Mouse (Mus musculus): ENCODE results near the gene Cdc26. TPM values are rescaled to one million over a fixed set of nuclear protein-coding genes. Genes with fewer than 3 reads are reported as not detected.

Cdc26 gene
- polyA plus RNA-seq, 1 experiment from 2014 or later = 128 TPM

- H3K36me3 ChIP-seq (ENCODE audit: control insufficient read depth, insufficient read depth, low read length) = no peaks in the 10 kb centered on the region
- 81% methylated on average over 9 of the region's 9 CpGs for WGBS
- no peak overlapping the region for H3K4me3 ChIP-seq (replicated peaks; ENCODE audit: low read length)
- H3K27ac ChIP-seq (ENCODE audit: low read length) = no peak overlapping the region
- H3K4me1 ChIP-seq (ENCODE audit: control insufficient read depth, insufficient read depth, low read length) = 0 out of 2 replicates have a peak, but pooled peaks cover 2% of the 10 kb centered on the region
- H3K9ac ChIP-seq (ENCODE audit: low read length) = no peak overlapping the region
- no peak for ATAC-seq (ENCODE audit: insufficient read depth, low FRiP score)
- no peaks in the 10 kb centered on the region for H3K9me3 ChIP-seq (replicated peaks; ENCODE audit: control insufficient read depth, low read length)
- H3K27me3 ChIP-seq (ENCODE audit: control insufficient read depth, insufficient read depth, low read length) = no peaks in the 10 kb centered on the region
- no peak overlapping the region for H3K4me2 ChIP-seq (ENCODE audit: low read depth, low read length)
Measured at GRCm38 (mm10) chr4:62372818-62373520, 35.5 kb downstream of the Cdc26 start.

GRCm38 (mm10) chr4:62372410-62372809, 36.0 kb downstream of the Cdc26 start:
- Histone ChIP-seq H3K9ac (ENCODE audit: low read length) (no peak overlapping the region), H3K4me2 (ENCODE audit: low read depth, low read length) (no peak overlapping the region), H3K9me3 (replicated peaks; ENCODE audit: control insufficient read depth, low read length) (no peaks in the 10 kb centered on the region), H3K4me1 (ENCODE audit: control insufficient read depth, insufficient read depth, low read length) (0 out of 2 replicates have a peak, but pooled peaks cover 2% of the 10 kb centered on the region), H3K27ac (ENCODE audit: low read length) (no peak overlapping the region), H3K27me3 (ENCODE audit: control insufficient read depth, insufficient read depth, low read length) (no peaks in the 10 kb centered on the region), H3K4me3 (replicated peaks; ENCODE audit: low read length) (no peak overlapping the region), H3K36me3 (ENCODE audit: control insufficient read depth, insufficient read depth, low read length) (no peaks in the 10 kb centered on the region)
- no peak for ATAC-seq (ENCODE audit: insufficient read depth, low FRiP score)
- 24% methylated on average over 1 of the region's 1 CpGs for WGBS

- WGBS = 58% methylated on average over 3 of the region's 3 CpGs
- Histone ChIP-seq H3K9ac (ENCODE audit: low read length) (no peak overlapping the region), H3K4me2 (ENCODE audit: low read depth, low read length) (no peak overlapping the region), H3K4me1 (ENCODE audit: control insufficient read depth, insufficient read depth, low read length) (0 out of 2 replicates have a peak, but pooled peaks cover 2% of the 10 kb centered on the region), H3K4me3 (replicated peaks; ENCODE audit: low read length) (no peak overlapping the region), H3K9me3 (replicated peaks; ENCODE audit: control insufficient read depth, low read length) (no peaks in the 10 kb centered on the region), H3K36me3 (ENCODE audit: control insufficient read depth, insufficient read depth, low read length) (no peaks in the 10 kb centered on the region), H3K27ac (ENCODE audit: low read length) (no peak overlapping the region), H3K27me3 (ENCODE audit: control insufficient read depth, insufficient read depth, low read length) (no peaks in the 10 kb centered on the region)
- ATAC-seq (ENCODE audit: insufficient read depth, low FRiP score) = no peak
Measured at GRCm38 (mm10) chr4:62369091-62369490, 39.4 kb downstream of the Cdc26 start.

GRCm38 (mm10) chr4:62367586-62367985, 40.9 kb downstream of the Cdc26 start:
- Histone ChIP-seq H3K9me3 (replicated peaks; ENCODE audit: control insufficient read depth, low read length) (no peaks in the 10 kb centered on the region), H3K4me1 (ENCODE audit: control insufficient read depth, insufficient read depth, low read length) (0 out of 2 replicates have a peak, but pooled peaks cover 2% of the 10 kb centered on the region), H3K4me2 (ENCODE audit: low read depth, low read length) (no peak overlapping the region), H3K36me3 (ENCODE audit: control insufficient read depth, insufficient read depth, low read length) (no peaks in the 10 kb centered on the region), H3K4me3 (replicated peaks; ENCODE audit: low read length) (no peak overlapping the region), H3K27me3 (ENCODE audit: control insufficient read depth, insufficient read depth, low read length) (no peaks in the 10 kb centered on the region), H3K27ac (ENCODE audit: low read length) (no peak overlapping the region), H3K9ac (ENCODE audit: low read length) (no peak overlapping the region)
- ATAC-seq (ENCODE audit: insufficient read depth, low FRiP score) = no peak
- 77% methylated on average over 6 of the region's 6 CpGs for WGBS

- no peak overlapping the region for H3K4me2 ChIP-seq (ENCODE audit: low read depth, low read length)
- H3K9ac ChIP-seq (ENCODE audit: low read length) = no peak overlapping the region
- H3K9me3 ChIP-seq (replicated peaks; ENCODE audit: control insufficient read depth, low read length) = no peaks in the 10 kb centered on the region
- H3K27ac ChIP-seq (ENCODE audit: low read length) = no peak overlapping the region
- H3K4me3 ChIP-seq (replicated peaks; ENCODE audit: low read length) = no peak overlapping the region
- no peaks in the 10 kb centered on the region for H3K36me3 ChIP-seq (ENCODE audit: control insufficient read depth, insufficient read depth, low read length)
- H3K4me1 ChIP-seq (ENCODE audit: control insufficient read depth, insufficient read depth, low read length) = peaks cover 6% of the 10 kb centered on the region
- no peak for ATAC-seq (ENCODE audit: insufficient read depth, low FRiP score)
- WGBS = 68% methylated on average over 4 of the region's 4 CpGs
- H3K27me3 ChIP-seq (ENCODE audit: control insufficient read depth, insufficient read depth, low read length) = no peaks in the 10 kb centered on the region
Measured at GRCm38 (mm10) chr4:62366291-62366690, 42.2 kb downstream of the Cdc26 start.

GRCm38 (mm10) chr4:62364299-62364698, 44.1 kb downstream of the Cdc26 start:
- no peak overlapping the region for H3K9ac ChIP-seq (ENCODE audit: low read length)
- whole genome bisulfite sequencing = 66% methylated on average over 8 of the region's 8 CpGs
- H3K27me3 ChIP-seq (ENCODE audit: control insufficient read depth, insufficient read depth, low read length) = no peaks in the 10 kb centered on the region
- H3K36me3 ChIP-seq (ENCODE audit: control insufficient read depth, insufficient read depth, low read length) = no peaks in the 10 kb centered on the region
- peaks cover 10% of the 10 kb centered on the region for H3K4me1 ChIP-seq (ENCODE audit: control insufficient read depth, insufficient read depth, low read length)
- no peak for ATAC-seq (ENCODE audit: insufficient read depth, low FRiP score)
- no peak overlapping the region for H3K4me2 ChIP-seq (ENCODE audit: low read depth, low read length)
- H3K4me3 ChIP-seq (replicated peaks; ENCODE audit: low read length) = no peak overlapping the region
- H3K27ac ChIP-seq (ENCODE audit: low read length) = no peak overlapping the region
- H3K9me3 ChIP-seq (replicated peaks; ENCODE audit: control insufficient read depth, low read length) = no peaks in the 10 kb centered on the region

GRCm38 (mm10) chr4:62362437-62362836, 46.0 kb downstream of the Cdc26 start:
- no peaks in the 10 kb centered on the region for H3K36me3 ChIP-seq (ENCODE audit: control insufficient read depth, insufficient read depth, low read length)
- no peak overlapping the region for H3K27ac ChIP-seq (ENCODE audit: low read length)
- H3K27me3 ChIP-seq (ENCODE audit: control insufficient read depth, insufficient read depth, low read length) = no peaks in the 10 kb centered on the region
- WGBS = 78% methylated on average over 2 of the region's 2 CpGs
- no peak overlapping the region for H3K4me3 ChIP-seq (replicated peaks; ENCODE audit: low read length)
- H3K9ac ChIP-seq (ENCODE audit: low read length) = no peak overlapping the region
- H3K9me3 ChIP-seq (replicated peaks; ENCODE audit: control insufficient read depth, low read length) = no peaks in the 10 kb centered on the region
- ATAC-seq (ENCODE audit: insufficient read depth, low FRiP score) = no peak
- H3K4me1 ChIP-seq (ENCODE audit: control insufficient read depth, insufficient read depth, low read length) = peaks cover 13% of the 10 kb centered on the region
- no peak overlapping the region for H3K4me2 ChIP-seq (ENCODE audit: low read depth, low read length)

- H3K9ac ChIP-seq (ENCODE audit: low read length) = no peak overlapping the region; the same call in none of the 2 replicates
- peak overlapping the region; percentile 83 for H3K4me3 ChIP-seq (replicated peaks; ENCODE audit: low read length)
- no peaks in the 10 kb centered on the region for H3K9me3 ChIP-seq (replicated peaks; ENCODE audit: control insufficient read depth, low read length)
- no peaks in the 10 kb centered on the region for H3K36me3 ChIP-seq (ENCODE audit: control insufficient read depth, insufficient read depth, low read length)
- no peaks in the 10 kb centered on the region for H3K27me3 ChIP-seq (ENCODE audit: control insufficient read depth, insufficient read depth, low read length)
- WGBS = 77% methylated on average over 1 of the region's 1 CpGs
- peak overlapping the region; percentile 67 for H3K4me2 ChIP-seq (ENCODE audit: low read depth, low read length)
- no peak for ATAC-seq (ENCODE audit: insufficient read depth, low FRiP score)
- no peak overlapping the region for H3K27ac ChIP-seq (ENCODE audit: low read length)
- H3K4me1 ChIP-seq (ENCODE audit: control insufficient read depth, insufficient read depth, low read length) = peaks cover 13% of the 10 kb centered on the region
Measured at GRCm38 (mm10) chr4:62361997-62362396, 46.4 kb downstream of the Cdc26 start.

- 26% methylated on average over 6 of the region's 6 CpGs for WGBS
Measured at GRCm38 (mm10) chr4:62361571-62361970, 46.9 kb downstream of the Cdc26 start.

More at GRCm38 (mm10) chr4:62361571-62361970, 46.9 kb downstream of the Cdc26 start:
- Histone ChIP-seq H3K4me2 (ENCODE audit: low read depth, low read length) (peak overlapping the region; percentile 67), H3K36me3 (ENCODE audit: control insufficient read depth, insufficient read depth, low read length) (no peaks in the 10 kb centered on the region), H3K27me3 (ENCODE audit: control insufficient read depth, insufficient read depth, low read length) (no peaks in the 10 kb centered on the region), H3K4me1 (ENCODE audit: control insufficient read depth, insufficient read depth, low read length) (peaks cover 13% of the 10 kb centered on the region), H3K9ac (ENCODE audit: low read length) (peak overlapping the region; percentile 85), H3K9me3 (replicated peaks; ENCODE audit: control insufficient read depth, low read length) (no peaks in the 10 kb centered on the region), H3K4me3 (replicated peaks; ENCODE audit: low read length) (peak overlapping the region; percentile 83), H3K27ac (ENCODE audit: low read length) (no peak overlapping the region)
- ATAC-seq (ENCODE audit: insufficient read depth, low FRiP score) = no peak

Data from stomach, embryonic 16.5 days (tissue).